Mouse (Mus musculus) frontal cortex, postnatal 14 days (tissue): ENCODE data around the gene D230025D16Rik.
"Not testable (repeated sequence)": the region's sequence is repeated elsewhere in the genome, so short reads cannot be mapped to it uniquely, and the experiment has no call there.

Source experiments
- DNase-seq, 2 experiments: peaks; one replicate each; pipeline ENCODE4 v3.0.0; 2022; ENCODE audit warnings: low spot score in 2 of 2

Gene D230025D16Rik

GRCm38 (mm10) chr8:105291802-105292201 lies 66.9 kb downstream of the D230025D16Rik start:
- DNase-seq: not testable (repeated sequence)

- no peak for DNase-seq
Observed at GRCm38 (mm10) chr8:105292471-105292870, 67.5 kb downstream of the D230025D16Rik start.

GRCm38 (mm10) chr8:105293405-105293804 lies 68.5 kb downstream of the D230025D16Rik start:
- no peak for DNase-seq

- no peak for DNase-seq
Observed at GRCm38 (mm10) chr8:105294776-105295175, 69.8 kb downstream of the D230025D16Rik start.

- DNase-seq: no peak
Observed at GRCm38 (mm10) chr8:105295256-105295655, 70.3 kb downstream of the D230025D16Rik start.

GRCm38 (mm10) chr8:105295895-105296573 lies 71.1 kb downstream of the D230025D16Rik start, which contains the start of gene Exoc3l:
TSS of gene Exoc3l (minus strand) at chr8:105296101.
- DNase-seq: no peak

- peak; percentile 81 to 91 for DNase-seq
Observed at GRCm38 (mm10) chr8:105297511-105298192, 72.7 kb downstream of the D230025D16Rik start, which contains the start of gene E2f4. TSS of gene E2f4 (plus strand) at chr8:105297663.

GRCm38 (mm10) chr8:105298351-105299252 lies 73.7 kb downstream of the D230025D16Rik start:
- no peak for DNase-seq

- no peak for DNase-seq
Observed at GRCm38 (mm10) chr8:105299962-105300361, 75.0 kb downstream of the D230025D16Rik start.
